Mouse (Mus musculus): ENCODE measurements around the gene Hrk. TPM values are rescaled to one million over a fixed set of nuclear protein-coding genes. Genes with fewer than 3 reads are reported as not detected.
A peak's percentile ranks its signal among the peaks of the same experiment; 100 is the strongest.

Gene Hrk
- polyA plus RNA-seq, 1 experiment from 2014 or later = 0.72 TPM

- 20% methylated on average over 5 of the region's 5 CpGs for WGBS
- 0 out of 2 replicates have a peak overlapping the region, but pooled peaks have one; percentile 14 for H3K9ac ChIP-seq (replicated peaks; ENCODE audit: low read depth, low read length)
- peak overlapping the region; percentile 62 for H3K4me2 ChIP-seq (replicated peaks; ENCODE audit: low read depth, low read length)
- H3K27me3 ChIP-seq (ENCODE audit: control insufficient read depth, insufficient read depth, low read length) = no peaks in the 10 kb centered on the region
- no peak overlapping the region for H3K27ac ChIP-seq (ENCODE audit: low read length)
- ATAC-seq (ENCODE audit: insufficient number of reproducible peaks, insufficient read depth, low FRiP score, low read depth) = no peak
- no peaks in the 10 kb centered on the region for H3K36me3 ChIP-seq (ENCODE audit: control insufficient read depth, insufficient read depth, low read length)
- peak overlapping the region; percentile 27 for H3K4me3 ChIP-seq (ENCODE audit: low read depth, low read length)
- 0 out of 2 replicates have a peak, but pooled peaks cover 8% of the 10 kb centered on the region for H3K4me1 ChIP-seq (ENCODE audit: control insufficient read depth, insufficient read depth, low read length)
- no peaks in the 10 kb centered on the region for H3K9me3 ChIP-seq (ENCODE audit: control insufficient read depth, low read depth, low read length)
Measured at GRCm38 (mm10) chr5:118214012-118214411, 49.6 kb downstream of the Hrk start.

GRCm38 (mm10) chr5:118214418-118215154 lies 50.1 kb downstream of the Hrk start:
- no peaks in the 10 kb centered on the region for H3K27me3 ChIP-seq (ENCODE audit: control insufficient read depth, insufficient read depth, low read length)
- no peaks in the 10 kb centered on the region for H3K9me3 ChIP-seq (ENCODE audit: control insufficient read depth, low read depth, low read length)
- 0 out of 2 replicates have a peak overlapping the region, but pooled peaks have one; percentile 14 for H3K9ac ChIP-seq (replicated peaks; ENCODE audit: low read depth, low read length)
- no peak overlapping the region for H3K27ac ChIP-seq (ENCODE audit: low read length)
- ATAC-seq (ENCODE audit: insufficient number of reproducible peaks, insufficient read depth, low FRiP score, low read depth) = peak; percentile 81; the same call in 1 of the 2 replicates
- no peaks in the 10 kb centered on the region for H3K36me3 ChIP-seq (ENCODE audit: control insufficient read depth, insufficient read depth, low read length)
- H3K4me1 ChIP-seq (ENCODE audit: control insufficient read depth, insufficient read depth, low read length) = 0 out of 2 replicates have a peak, but pooled peaks cover 8% of the 10 kb centered on the region
- peak overlapping the region; percentile 27 for H3K4me3 ChIP-seq (ENCODE audit: low read depth, low read length)
- H3K4me2 ChIP-seq (replicated peaks; ENCODE audit: low read depth, low read length) = peak overlapping the region; percentile 62
- WGBS = 7% methylated on average over 24 of the region's 24 CpGs

- no peak for ATAC-seq (ENCODE audit: insufficient number of reproducible peaks, insufficient read depth, low FRiP score, low read depth)
Measured at GRCm38 (mm10) chr5:118217410-118217809, 53.0 kb downstream of the Hrk start.

GRCm38 (mm10) chr5:118223142-118223757 lies 58.8 kb downstream of the Hrk start:
- no peaks in the 10 kb centered on the region for H3K27me3 ChIP-seq (ENCODE audit: control insufficient read depth, insufficient read depth, low read length)
- H3K36me3 ChIP-seq (ENCODE audit: control insufficient read depth, insufficient read depth, low read length) = peaks cover under 1% of the 10 kb centered on the region; the same call in 1 of the 2 replicates
- ATAC-seq (ENCODE audit: insufficient number of reproducible peaks, insufficient read depth, low FRiP score, low read depth) = 0 out of 2 replicates have a peak, but pooled peaks have one; percentile 23
- 0 out of 2 replicates have a peak, but pooled peaks cover 7% of the 10 kb centered on the region for H3K4me1 ChIP-seq (ENCODE audit: control insufficient read depth, insufficient read depth, low read length)
- no peak overlapping the region for H3K27ac ChIP-seq (ENCODE audit: low read length)
- H3K9ac ChIP-seq (replicated peaks; ENCODE audit: low read depth, low read length) = no peak overlapping the region
- H3K9me3 ChIP-seq (ENCODE audit: control insufficient read depth, low read depth, low read length) = no peaks in the 10 kb centered on the region
- H3K4me3 ChIP-seq (ENCODE audit: low read depth, low read length) = no peak overlapping the region
- no peak overlapping the region for H3K4me2 ChIP-seq (replicated peaks; ENCODE audit: low read depth, low read length)
- 23% methylated on average over 9 of the region's 9 CpGs for WGBS

More at GRCm38 (mm10) chr5:118217410-118217809, 53.0 kb downstream of the Hrk start:
- Histone ChIP-seq H3K4me1 (ENCODE audit: control insufficient read depth, insufficient read depth, low read length) (0 out of 2 replicates have a peak, but pooled peaks cover 8% of the 10 kb centered on the region), H3K36me3 (ENCODE audit: control insufficient read depth, insufficient read depth, low read length) (no peaks in the 10 kb centered on the region), H3K27me3 (ENCODE audit: control insufficient read depth, insufficient read depth, low read length) (no peaks in the 10 kb centered on the region), H3K4me3 (ENCODE audit: low read depth, low read length) (no peak overlapping the region), H3K27ac (ENCODE audit: low read length) (no peak overlapping the region), H3K4me2 (replicated peaks; ENCODE audit: low read depth, low read length) (no peak overlapping the region), H3K9ac (replicated peaks; ENCODE audit: low read depth, low read length) (no peak overlapping the region), H3K9me3 (ENCODE audit: control insufficient read depth, low read depth, low read length) (no peaks in the 10 kb centered on the region)
- WGBS = 57% methylated on average over 6 of the region's 6 CpGs

GRCm38 (mm10) chr5:118230071-118230611 lies 65.7 kb downstream of the Hrk start:
- Histone ChIP-seq H3K27me3 (ENCODE audit: control insufficient read depth, insufficient read depth, low read length) (no peaks in the 10 kb centered on the region), H3K9me3 (ENCODE audit: control insufficient read depth, low read depth, low read length) (no peaks in the 10 kb centered on the region), H3K4me1 (ENCODE audit: control insufficient read depth, insufficient read depth, low read length) (no peaks in the 10 kb centered on the region), H3K9ac (replicated peaks; ENCODE audit: low read depth, low read length) (no peak overlapping the region), H3K4me2 (replicated peaks; ENCODE audit: low read depth, low read length) (no peak overlapping the region), H3K27ac (ENCODE audit: low read length) (no peak overlapping the region), H3K36me3 (ENCODE audit: control insufficient read depth, insufficient read depth, low read length) (peaks cover 5% of the 10 kb centered on the region; the same call in 1 of the 2 replicates), H3K4me3 (ENCODE audit: low read depth, low read length) (no peak overlapping the region)
- no peak for ATAC-seq (ENCODE audit: insufficient number of reproducible peaks, insufficient read depth, low FRiP score, low read depth)
- WGBS = 88% methylated on average over 13 of the region's 13 CpGs

GRCm38 (mm10) chr5:118236891-118237290 lies 72.4 kb downstream of the Hrk start:
- H3K4me2 ChIP-seq (replicated peaks; ENCODE audit: low read depth, low read length) = no peak overlapping the region
- H3K36me3 ChIP-seq (ENCODE audit: control insufficient read depth, insufficient read depth, low read length) = no peaks in the 10 kb centered on the region; the same call in 1 of the 2 replicates
- no peaks in the 10 kb centered on the region for H3K4me1 ChIP-seq (ENCODE audit: control insufficient read depth, insufficient read depth, low read length)
- H3K9ac ChIP-seq (replicated peaks; ENCODE audit: low read depth, low read length) = no peak overlapping the region
- ATAC-seq (ENCODE audit: insufficient number of reproducible peaks, insufficient read depth, low FRiP score, low read depth) = no peak; the same call in 1 of the 2 replicates
- no peaks in the 10 kb centered on the region for H3K9me3 ChIP-seq (ENCODE audit: control insufficient read depth, low read depth, low read length)
- no peak overlapping the region for H3K4me3 ChIP-seq (ENCODE audit: low read depth, low read length)
- WGBS = 84% methylated on average over 12 of the region's 12 CpGs
- no peaks in the 10 kb centered on the region for H3K27me3 ChIP-seq (ENCODE audit: control insufficient read depth, insufficient read depth, low read length)
- H3K27ac ChIP-seq (ENCODE audit: low read length) = no peak overlapping the region

Other genes with a start within 250 kb of the Hrk start
- 69.3 and 71.7 TPM in 2 replicates for gene Fbxo21, start 187.9 kb upstream of the Hrk start, polyA plus RNA-seq (2014; fragmentation: Nextera tagmentation; extraction: Ambion mirVana)
- gene Tesc, start 136.9 kb upstream of the Hrk start, polyA plus RNA-seq (2014; fragmentation: Nextera tagmentation; extraction: Ambion mirVana) = 15.1 and 18.1 TPM in 2 replicates
- gene Fbxw8, start 9.2 kb upstream of the Hrk start, polyA plus RNA-seq (2014; fragmentation: Nextera tagmentation; extraction: Ambion mirVana) = 22.5 and 23.9 TPM in 2 replicates
- gene Rnft2, start 80.5 kb downstream of the Hrk start, polyA plus RNA-seq (2014; fragmentation: Nextera tagmentation; extraction: Ambion mirVana) = 2.6 and 3.9 TPM in 2 replicates
- 7.8 and 9.2 TPM in 2 replicates for gene 2410131K14Rik, start 80.6 kb downstream of the Hrk start, polyA plus RNA-seq (2014; fragmentation: Nextera tagmentation; extraction: Ambion mirVana)